Mouse (Mus musculus): Measurements from ENCODE around the gene Map2k2. TPM values are rescaled to one million over a fixed set of nuclear protein-coding genes. Genes with fewer than 3 reads are reported as not detected.

The Map2k2 gene
- total RNA-seq, 1 experiment from 2014 or later = 161 TPM

GRCm38 (mm10) chr10:81142551-81142981 is 36.9 kb downstream of the Map2k2 start:
- peak; percentile 74 for DNase-seq

GRCm38 (mm10) chr10:81143157-81143633 is 37.5 kb downstream of the Map2k2 start:
- peak; percentile 84 for DNase-seq

- no peak for DNase-seq
These were observed 38.2 kb downstream of the Map2k2 start for GRCm38 (mm10) chr10:81143845-81144437.

GRCm38 (mm10) chr10:81144667-81145066 is 39.0 kb downstream of the Map2k2 start:
- no peak for DNase-seq

- DNase-seq = no peak
These were observed 39.6 kb downstream of the Map2k2 start for GRCm38 (mm10) chr10:81145307-81145706.

GRCm38 (mm10) chr10:81145778-81146177 is 40.1 kb downstream of the Map2k2 start:
- no peak for DNase-seq

GRCm38 (mm10) chr10:81146296-81146695 is 40.6 kb downstream of the Map2k2 start:
- DNase-seq = peak; percentile 63

GRCm38 (mm10) chr10:81151261-81151660 is 45.5 kb downstream of the Map2k2 start:
- DNase-seq = no peak

GRCm38 (mm10) chr10:81152609-81153008 is 46.9 kb downstream of the Map2k2 start:
- DNase-seq = no peak

- DNase-seq = no peak
These were observed 48.6 kb downstream of the Map2k2 start for GRCm38 (mm10) chr10:81154313-81154712.

- no peak for DNase-seq
These were observed 49.0 kb downstream of the Map2k2 start for GRCm38 (mm10) chr10:81154736-81155135.

GRCm38 (mm10) chr10:81161602-81162317 is 56.0 kb downstream of the Map2k2 start:
- DNase-seq = peak; percentile 80

- no peak for DNase-seq
These were observed 56.6 kb downstream of the Map2k2 start for GRCm38 (mm10) chr10:81162318-81162652.

- peak; percentile 31 for DNase-seq
These were observed 59.4 kb downstream of the Map2k2 start for GRCm38 (mm10) chr10:81165118-81165517.

GRCm38 (mm10) chr10:81167200-81168086 is 61.7 kb downstream of the Map2k2 start, which contains the start of gene Pias4:
Pias4 (minus strand) TSS chr10:81167923.
- peak; percentile 100 for DNase-seq

- DNase-seq = no peak
These were observed 62.3 kb downstream of the Map2k2 start for GRCm38 (mm10) chr10:81168087-81168431.

GRCm38 (mm10) chr10:81168521-81169244 is 63.0 kb downstream of the Map2k2 start:
- peak; percentile 92 for DNase-seq

- DNase-seq = peak; percentile 69
These were observed 63.7 kb downstream of the Map2k2 start for GRCm38 (mm10) chr10:81169411-81169900.

GRCm38 (mm10) chr10:81173132-81173531 is 67.4 kb downstream of the Map2k2 start:
- peak; percentile 93 for DNase-seq

GRCm38 (mm10) chr10:81174617-81175344 is 69.1 kb downstream of the Map2k2 start:
- peak; percentile 94 for DNase-seq

- peak; percentile 27 for DNase-seq
These were observed 69.6 kb downstream of the Map2k2 start for GRCm38 (mm10) chr10:81175345-81175701.
